Mouse (Mus musculus) urinary bladder, postnatal 36 days (tissue): ENCODE results near the gene Fam53b.

Source experiments
- DNase-seq, 2 experiments: peaks; one replicate each; pipeline ENCODE4 v3.0.0; 2022; ENCODE audit warnings: low spot score in 2 of 2, mixed read lengths in 1 of 2

Fam53b gene

GRCm38 (mm10) chr7:132767233-132767998, 46.3 kb downstream of the Fam53b start:
- no peak for DNase-seq

DNA sequence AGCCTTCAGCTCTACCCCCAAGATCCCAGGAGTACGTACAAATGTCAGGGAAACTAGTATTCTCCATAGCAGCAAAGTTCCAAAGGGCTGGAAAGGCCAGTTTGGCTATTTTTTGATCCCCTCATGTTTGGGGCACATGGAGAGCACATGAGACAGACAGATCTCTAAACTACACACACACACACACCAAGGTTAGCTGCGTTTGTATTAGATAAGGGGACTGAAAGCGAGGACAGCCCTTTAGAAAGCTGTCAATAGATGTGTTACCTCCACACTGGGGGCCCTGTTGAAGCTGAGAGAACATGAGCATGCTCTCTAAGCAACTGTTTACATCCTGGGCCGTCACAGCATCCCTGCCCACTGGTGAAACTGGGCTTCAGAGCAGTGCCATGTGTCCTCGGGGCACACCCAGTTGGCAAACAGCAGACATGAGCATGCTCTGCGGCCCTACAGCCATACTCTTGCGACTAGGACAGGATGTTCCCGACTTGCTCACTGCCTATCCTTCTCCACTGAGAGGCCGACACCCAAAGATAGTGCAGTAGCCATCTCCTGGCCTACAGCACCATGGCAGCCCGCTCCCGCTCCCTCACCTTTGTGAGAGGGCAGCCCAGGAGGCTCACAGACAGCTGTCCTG, 47.3 kb downstream of the Fam53b start:
- peak in 1 of 2 experiments; percentile 39 for DNase-seq

DNA sequence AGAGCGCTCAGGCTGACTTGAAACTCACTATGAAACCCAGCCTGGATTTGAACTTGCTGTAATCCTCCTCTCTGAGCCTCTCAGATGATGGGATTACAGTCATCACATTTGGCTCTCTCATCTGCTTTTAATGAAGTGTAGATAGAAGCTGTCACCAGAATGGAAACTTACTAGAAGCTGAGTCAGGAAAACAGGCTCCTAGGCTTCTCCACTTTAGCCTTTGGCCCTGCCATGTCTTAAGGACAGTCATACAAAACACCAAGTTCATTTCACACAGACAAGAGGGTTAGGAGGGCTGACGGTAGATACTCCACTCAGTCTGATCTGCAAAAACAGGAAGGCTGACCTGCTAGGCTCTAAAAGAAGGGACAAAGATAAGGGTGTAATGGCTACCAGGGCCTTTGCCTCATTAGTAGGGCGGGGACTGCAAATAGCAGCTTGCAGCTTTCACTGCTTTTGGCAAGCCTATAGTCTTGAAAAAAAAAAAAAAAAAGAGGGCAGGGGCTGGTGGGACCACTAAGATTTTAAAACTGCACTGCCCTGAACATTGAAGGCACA, 48.0 kb downstream of the Fam53b start:
- DNase-seq = no peak

GRCm38 (mm10) chr7:132764896-132765491, 48.7 kb downstream of the Fam53b start:
- DNase-seq = no peak

GRCm38 (mm10) chr7:132764314-132764713, 49.4 kb downstream of the Fam53b start:
- no peak for DNase-seq

GRCm38 (mm10) chr7:132763911-132764310, 49.8 kb downstream of the Fam53b start:
- no peak for DNase-seq

GRCm38 (mm10) chr7:132763351-132763750, 50.3 kb downstream of the Fam53b start:
- no peak for DNase-seq

DNA sequence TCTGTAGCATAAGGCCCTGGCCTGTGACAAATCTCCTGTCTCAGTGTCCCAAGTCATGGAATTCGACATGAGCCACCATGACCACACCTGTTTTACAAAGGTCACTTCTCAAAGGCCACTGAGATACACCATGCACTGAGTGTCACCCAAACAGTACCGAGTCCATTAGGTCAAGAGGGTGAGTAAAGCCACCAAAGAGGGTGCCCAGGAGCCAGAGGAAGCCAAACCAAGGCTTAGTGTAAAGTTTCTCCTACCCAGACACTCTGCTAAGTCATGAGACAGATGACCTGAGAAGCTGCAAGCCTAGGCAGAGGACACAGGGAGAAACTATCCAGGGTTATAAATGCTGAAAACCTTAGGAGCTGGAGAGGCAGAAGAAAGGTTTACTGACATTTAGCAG, 52.3 kb downstream of the Fam53b start:
- DNase-seq = no peak

- DNase-seq = no peak
These were observed 53.0 kb downstream of the Fam53b start for GRCm38 (mm10) chr7:132760589-132761180.

GRCm38 (mm10) chr7:132759926-132760325, 53.8 kb downstream of the Fam53b start:
- no peak for DNase-seq

DNA sequence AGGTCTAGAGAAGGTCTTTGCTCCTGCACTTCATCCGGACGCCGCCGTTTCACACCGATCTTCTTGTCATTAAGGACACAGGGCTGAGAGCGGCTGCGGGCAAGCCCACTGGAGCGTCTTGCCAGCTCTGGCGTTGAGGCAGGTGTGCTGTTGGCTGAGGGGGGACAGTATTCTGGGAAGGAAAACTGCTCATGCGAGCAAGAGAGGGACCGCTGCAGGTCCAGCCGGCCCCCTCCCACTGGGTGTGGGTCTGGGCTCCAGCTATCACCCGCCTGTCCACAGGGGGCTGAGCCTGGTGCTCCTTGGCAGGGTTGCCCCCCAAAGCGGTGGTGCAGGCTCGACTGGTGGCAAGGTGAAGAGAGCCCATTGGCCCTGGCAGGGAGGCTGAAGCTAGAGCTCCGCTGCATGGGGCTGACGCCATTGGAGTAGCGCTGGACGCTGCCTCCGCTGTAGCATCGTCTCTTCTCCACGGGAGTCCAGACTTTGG, 54.2 kb downstream of the Fam53b start:
- no peak for DNase-seq

GRCm38 (mm10) chr7:132758875-132759274, 54.8 kb downstream of the Fam53b start:
- no peak for DNase-seq

DNA sequence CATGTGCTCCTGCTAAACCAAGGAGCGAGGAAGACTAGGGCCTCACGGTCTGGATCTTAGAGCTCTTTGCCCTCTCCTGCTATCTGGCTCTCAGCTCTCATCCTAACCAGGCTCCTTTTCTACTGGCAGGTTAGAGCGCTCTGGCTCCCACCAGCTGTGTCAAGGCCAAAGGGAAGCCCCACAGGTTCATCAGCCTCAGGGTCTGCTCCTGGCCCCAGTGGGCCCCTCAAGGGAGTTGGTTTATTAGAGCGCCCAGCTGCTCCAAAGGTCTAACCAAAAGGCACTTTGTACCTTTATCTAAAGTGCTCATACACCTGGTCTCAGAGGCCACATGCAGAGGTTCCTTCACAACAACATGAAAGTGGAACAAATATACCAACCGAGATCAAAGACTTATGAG, 57.4 kb downstream of the Fam53b start:
- no peak for DNase-seq

DNA sequence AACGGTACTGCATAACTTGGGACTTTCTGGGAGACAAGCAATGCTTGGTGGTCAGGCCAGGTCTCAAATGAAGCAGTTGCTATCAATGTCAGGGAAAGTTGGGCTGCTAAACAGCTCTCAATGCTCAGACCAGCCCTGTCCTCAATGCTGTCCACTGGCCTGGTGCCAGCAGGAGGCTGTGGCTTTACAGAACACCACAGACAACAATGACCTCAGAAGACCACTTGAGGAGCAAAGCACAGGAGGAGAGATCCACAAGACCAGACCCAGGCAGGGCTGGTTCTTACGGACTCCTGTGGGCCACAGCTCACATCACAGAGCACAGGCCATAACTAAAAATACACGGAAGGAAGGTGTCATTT, 59.3 kb downstream of the Fam53b start:
- no peak for DNase-seq

DNA sequence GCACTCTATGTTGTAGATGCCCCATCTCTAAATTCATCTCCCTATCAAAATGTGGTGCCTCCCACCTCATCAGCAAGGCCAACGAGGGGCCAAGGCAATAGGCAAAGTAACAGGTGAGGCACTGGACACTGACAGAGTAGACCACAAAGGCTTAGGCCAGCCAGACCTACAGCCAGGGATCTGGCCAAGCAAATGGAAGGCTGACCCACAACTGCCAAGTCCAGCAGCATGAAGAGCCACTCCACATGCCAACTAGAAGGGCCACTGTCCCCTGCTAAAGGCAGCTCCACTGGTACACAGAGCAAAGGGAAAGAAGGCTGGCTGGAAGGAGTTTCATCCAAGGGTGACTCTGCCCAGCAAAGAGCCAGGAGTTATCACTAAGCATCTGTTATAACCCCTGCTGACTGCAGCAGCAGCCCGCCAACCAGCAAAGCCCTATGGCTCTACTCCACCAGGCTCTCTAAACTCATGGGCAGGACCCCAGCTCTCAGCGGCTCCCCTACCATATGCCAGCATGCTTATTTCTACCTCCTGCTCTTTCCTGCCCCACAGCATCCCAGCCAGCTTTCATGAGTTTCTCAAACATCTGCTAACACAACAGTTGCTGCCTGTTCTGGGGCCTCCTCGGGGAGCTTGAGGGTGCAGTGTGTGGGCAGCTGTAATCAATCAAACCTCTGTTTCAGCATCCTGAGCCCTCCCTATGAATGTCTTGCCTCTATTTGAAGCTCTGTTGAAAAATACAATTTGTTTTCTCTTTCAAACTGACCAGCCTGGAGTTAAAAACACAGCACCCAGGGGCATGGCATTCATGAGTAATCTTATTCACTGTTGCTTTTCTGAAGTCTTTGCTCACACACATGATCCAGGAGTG, 59.9 kb downstream of the Fam53b start:
- DNase-seq = no peak

GRCm38 (mm10) chr7:132751716-132752115, 62.0 kb downstream of the Fam53b start:
- DNase-seq = no peak

GRCm38 (mm10) chr7:132749504-132749903, 64.2 kb downstream of the Fam53b start:
- DNase-seq = no peak

GRCm38 (mm10) chr7:132748076-132748769, 65.5 kb downstream of the Fam53b start:
- DNase-seq = no peak

DNA sequence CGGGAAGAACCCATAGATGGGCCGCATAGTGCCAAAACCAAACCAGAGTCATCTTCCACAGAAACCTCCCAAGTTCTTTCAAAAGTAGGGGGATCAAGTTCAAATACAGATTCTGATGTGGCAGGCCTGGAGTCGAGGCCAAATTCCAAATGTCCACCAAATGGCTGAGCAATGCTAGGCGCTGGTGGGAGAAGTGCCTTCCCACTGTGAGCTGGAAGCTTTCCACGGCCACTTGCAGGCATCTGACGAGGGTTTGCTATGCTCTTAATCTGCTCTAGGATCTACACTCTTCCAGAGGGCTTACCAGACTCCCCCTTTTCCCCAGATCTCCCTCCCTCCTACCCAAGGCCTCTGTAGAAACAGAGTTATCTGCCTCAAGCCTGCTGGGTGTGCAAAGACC, 66.6 kb downstream of the Fam53b start:
- DNase-seq = no peak

GRCm38 (mm10) chr7:132742912-132743311, 70.8 kb downstream of the Fam53b start:
- no peak for DNase-seq

- DNase-seq = no peak
These were observed 73.9 kb downstream of the Fam53b start for GRCm38 (mm10) chr7:132739829-132740228.
